Mouse (Mus musculus) left cerebral cortex, adult 8-10 months (tissue): ENCODE results near the gene Prkag1. TPM values are rescaled to one million over a fixed set of nuclear protein-coding genes. Genes with fewer than 3 reads are reported as not detected.

ENCODE experiments used
- DNase-seq, 2 experiments: peaks; one replicate each; pipeline ENCODE4 v3.0.0; 2022; ENCODE audit warnings: low spot score in 2 of 2
- total RNA-seq, 4 experiments: library from RNA; stranded (reverse); gene quantifications; 2 replicates each; pipeline ENCODE4 v1.2.4; 2022

Gene Prkag1
- total RNA-seq, 4 experiments from 2014 or later = 47.4 to 60.9 (median 53.2) TPM

GRCm38 (mm10) chr15:98853161-98853937 lies 22.0 kb upstream of the Prkag1 start:
- no peak for DNase-seq

DNA sequence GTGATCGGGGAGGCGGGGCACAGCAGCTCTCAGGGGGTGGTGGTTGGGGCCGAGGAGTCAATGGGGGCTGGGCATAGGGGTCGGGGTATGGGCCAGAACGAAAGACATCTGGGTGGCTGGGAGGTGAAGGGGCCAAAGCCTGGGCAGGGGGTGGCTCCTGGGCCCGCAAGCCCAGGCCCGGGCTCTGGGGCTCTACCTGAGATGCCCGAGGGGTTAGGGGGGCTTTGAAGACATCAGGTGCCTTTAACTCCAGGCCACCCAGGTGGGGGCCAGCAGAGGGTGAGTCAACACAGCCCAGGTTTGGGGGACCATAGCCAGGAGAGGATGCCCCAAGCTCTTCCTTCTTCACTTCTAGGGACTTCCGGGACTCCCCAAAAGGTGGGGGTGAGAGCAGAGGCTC lies 21.4 kb upstream of the Prkag1 start:
- no peak for DNase-seq

- no peak for DNase-seq
Measured at GRCm38 (mm10) chr15:98852071-98852470, 20.8 kb upstream of the Prkag1 start.

DNA sequence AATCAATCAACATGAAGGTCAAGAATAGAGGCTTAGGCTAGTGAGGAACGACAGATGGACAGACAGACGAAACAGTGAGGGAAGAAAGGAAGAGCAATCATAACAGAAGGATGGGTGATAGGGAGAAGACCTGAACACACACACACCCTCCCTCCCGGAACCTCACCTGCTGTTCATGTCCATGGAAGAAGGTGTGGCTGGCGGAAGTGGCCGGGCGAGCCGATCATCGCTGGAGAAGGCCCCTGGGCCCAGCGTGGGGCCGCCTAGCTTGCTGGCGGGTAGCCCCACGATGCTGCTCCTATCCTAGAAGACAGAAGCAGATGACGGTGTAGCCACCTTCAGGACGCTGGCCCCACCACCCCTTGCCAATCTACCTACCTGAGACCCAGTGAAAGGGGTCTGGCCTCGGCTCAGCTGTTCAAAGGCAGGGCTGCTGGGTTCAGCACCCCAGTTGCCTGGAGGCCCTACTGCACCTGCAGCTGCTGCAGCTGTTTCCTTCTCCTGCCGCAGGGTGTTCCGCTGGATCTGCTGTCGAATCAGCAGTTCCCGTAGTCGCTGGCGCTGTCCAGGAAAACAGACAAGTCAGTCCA lies 20.0 kb upstream of the Prkag1 start:
- DNase-seq = no peak

GRCm38 (mm10) chr15:98850668-98851067 lies 19.3 kb upstream of the Prkag1 start:
- DNase-seq = no peak

DNA sequence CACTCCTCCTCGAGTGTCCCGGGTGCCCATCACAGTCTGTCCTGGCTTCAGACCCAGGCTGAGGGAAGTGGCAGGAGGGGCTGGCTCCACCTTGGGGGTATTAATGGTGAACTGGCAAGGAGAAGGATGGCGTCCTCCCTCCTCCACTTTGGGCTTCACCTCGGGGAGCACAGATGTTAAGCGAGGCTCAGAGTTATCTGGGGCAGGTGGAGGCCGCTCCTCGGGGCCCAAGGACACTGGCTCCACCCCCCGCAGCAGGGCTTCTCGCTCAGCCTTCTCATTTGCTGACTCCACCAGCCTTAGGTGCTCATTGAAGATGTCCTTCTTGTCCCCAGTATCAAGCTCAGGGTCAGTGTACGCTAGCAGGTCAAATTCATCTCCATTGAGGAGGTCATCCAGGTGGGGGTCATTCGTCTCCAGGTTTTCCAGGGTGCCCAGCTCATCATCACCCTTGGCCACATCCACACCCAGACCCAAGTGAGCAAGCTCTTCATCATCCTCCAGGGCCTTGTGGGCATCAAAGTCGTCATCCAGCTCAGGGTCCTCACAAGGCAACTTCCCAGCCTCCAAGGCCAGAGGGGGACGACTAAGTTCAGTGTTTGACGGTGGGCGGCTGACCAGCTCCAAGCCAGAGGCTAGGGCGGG lies 18.8 kb upstream of the Prkag1 start:
- DNase-seq = no peak

- DNase-seq = no peak
Measured at GRCm38 (mm10) chr15:98849165-98849564, 17.8 kb upstream of the Prkag1 start.

DNA sequence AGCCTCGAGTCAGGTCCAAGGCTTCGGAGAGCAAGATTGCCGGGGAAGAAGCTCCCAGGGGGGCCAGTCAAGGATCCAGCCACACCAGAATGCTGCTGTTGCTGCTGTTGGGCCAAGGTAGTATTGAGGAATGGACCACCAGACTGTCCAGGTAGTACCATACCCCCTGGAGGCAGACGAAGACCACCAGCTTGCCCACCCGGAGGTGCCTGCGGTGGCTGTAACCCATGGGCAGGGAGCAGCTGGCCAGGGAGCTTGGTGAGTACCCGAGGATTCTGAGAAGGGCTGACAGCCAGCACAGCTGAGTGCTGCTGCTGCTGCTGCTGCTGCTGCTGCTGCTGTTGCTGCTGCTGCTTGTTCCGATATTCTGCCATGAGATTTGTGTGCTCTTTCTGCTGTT lies 14.8 kb upstream of the Prkag1 start:
- no peak for DNase-seq

DNA sequence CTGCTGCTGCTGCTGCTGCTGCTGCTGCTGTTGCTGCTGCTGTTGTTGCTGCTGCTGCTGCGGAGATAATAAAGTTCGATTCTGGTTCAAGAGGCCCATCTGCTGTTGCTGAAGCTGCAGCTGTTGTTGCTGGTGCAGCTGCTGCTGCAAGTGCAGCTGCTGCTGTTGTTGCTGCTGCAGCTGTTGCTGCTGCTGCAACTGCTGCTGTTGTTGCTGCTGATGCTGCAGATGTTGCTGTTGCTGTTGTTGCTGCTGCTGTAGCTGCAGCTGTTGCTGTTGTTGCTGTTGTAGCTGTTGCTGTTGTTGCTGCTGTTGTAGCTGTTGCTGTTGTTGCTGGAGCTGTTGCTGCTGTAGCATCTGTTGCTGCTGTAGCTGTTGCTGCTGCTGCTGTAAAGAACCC lies 13.8 kb upstream of the Prkag1 start:
- no peak for DNase-seq

DNA sequence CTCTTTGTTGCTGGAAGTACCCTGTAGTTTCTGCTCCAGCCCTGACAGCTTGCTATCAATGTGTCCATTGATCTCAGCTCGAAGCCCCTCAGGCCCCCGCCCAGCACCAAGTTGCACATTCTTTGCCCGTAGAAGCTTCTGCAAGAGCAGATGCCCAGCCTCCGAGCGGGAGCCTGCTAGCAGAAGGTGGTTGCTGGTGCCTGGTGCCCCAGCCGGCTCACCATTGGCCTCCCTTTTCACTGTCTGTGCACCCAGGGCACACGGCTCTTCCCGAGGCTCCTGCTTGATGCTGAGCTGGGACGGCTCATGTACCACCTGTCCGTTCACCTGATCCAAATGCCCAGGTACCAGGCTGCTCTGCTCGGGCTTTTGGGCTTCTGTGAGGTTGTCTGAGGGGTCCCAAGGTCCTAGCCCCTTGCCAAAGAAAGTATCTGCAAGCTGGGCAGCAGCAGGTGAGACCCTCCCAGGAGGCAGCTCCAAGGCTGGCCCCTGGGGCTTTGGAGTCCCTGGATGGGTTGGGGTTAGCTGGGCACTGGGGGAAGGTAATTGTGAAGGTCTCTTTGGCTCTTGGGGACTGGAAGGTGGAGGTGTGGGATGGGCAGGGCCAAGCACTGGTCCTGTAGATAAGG lies 12.4 kb upstream of the Prkag1 start:
- DNase-seq = no peak

DNA sequence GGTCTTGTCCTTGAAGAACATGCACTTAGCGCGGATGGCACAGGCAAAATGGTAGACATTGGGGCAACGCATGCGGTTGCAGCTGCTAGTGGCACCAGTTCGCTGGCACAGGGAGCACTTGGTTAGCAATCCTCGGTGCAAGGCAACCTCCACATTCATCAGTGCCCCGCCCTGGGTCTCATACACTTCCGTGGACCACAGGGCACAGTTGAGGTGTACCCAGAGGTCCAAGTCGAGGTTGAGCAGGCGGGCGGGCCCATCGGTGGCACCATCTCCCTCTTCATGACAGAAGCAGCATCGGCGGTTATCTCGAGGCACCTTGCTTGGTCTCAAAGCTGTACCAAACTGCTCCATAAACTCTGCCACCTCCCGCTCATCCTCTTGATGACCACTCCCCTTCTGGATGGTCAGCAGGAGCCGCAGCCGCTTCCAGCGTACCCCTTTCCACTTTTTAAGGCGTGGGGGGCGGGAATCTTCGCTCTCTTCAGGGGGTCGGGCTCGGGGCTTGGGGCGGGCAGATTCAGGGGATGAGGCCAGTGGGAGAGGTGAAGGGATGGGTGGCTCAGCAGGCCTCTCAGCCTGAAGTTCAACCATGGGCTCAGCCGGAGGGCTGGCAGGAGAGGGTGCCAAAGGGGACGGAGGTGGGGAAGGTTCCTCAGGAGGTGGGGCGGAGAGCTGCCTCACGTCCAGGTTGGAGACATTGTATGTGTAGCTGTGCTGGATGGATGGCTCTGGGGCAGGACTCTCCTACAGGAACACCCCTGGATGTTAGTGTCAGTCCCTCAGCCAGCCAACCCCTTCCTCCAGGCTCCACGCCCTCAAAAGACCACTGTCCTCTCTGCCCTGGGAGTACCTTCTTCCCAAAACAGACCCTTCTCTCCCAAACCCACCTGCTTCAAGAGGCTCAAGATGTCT lies 8.6 kb upstream of the Prkag1 start:
- no peak for DNase-seq

- no peak for DNase-seq
Measured at GRCm38 (mm10) chr15:98839161-98839560, 7.8 kb upstream of the Prkag1 start.

- DNase-seq = no peak
Measured at GRCm38 (mm10) chr15:98837743-98838103, 6.4 kb upstream of the Prkag1 start.

DNA sequence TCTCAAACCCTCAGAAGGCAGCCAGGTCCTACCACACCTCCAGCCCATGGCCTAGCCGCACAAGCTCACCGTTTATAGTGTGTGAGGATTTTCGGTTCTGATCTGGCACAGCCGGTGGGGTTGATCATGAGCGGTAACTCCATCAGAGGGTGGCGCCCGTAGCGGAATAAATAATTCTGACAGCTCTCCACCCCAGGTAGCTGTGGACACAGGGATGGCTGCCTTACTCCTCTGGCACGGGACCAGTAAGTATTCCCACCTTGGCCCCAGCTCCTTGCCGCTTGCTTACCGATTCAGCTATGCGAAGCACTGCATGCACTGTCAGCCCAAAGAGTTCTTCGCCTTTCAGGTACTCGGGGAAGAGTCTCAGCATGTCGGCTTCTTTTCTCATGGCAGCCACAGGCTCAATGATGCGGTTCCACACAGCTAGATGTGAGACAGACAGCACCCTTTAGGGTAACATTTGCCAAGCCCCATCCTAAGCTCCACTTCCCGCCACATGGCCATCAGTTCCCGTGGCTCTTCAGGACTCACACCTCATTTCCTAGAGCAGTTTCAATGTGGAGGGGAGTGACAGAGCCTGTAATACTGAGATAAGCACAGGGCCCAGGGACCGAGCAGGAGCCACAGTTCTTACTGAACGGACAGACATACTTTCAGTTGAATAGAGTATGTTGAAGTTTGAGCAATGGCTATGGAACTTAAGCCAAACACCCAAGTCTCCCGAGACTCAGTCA lies 5.9 kb upstream of the Prkag1 start:
- DNase-seq = no peak

- DNase-seq = no peak
Measured at GRCm38 (mm10) chr15:98835291-98835690, 4.0 kb upstream of the Prkag1 start.

DNA sequence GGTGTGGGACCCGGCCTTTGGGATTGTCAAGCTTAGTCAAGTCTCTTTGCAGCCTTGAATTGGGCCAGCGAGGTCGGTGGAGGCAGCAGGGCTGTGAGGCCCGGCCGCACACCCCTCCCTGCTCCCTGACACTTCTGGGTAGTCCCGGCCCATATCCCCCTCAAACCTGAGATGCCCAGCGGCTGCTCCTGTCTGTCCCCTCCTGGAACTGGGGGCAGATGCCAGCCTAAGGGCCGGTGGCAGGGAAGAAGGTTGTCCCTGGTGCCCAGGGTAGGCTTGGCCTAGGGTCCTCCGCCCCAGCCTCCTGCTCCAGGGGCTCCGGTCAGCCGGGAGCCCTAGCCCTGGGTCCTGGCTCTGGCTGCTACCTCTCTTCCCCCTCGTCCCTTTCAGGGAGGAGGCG lies 2.7 kb upstream of the Prkag1 start:
- DNase-seq = no peak

DNA sequence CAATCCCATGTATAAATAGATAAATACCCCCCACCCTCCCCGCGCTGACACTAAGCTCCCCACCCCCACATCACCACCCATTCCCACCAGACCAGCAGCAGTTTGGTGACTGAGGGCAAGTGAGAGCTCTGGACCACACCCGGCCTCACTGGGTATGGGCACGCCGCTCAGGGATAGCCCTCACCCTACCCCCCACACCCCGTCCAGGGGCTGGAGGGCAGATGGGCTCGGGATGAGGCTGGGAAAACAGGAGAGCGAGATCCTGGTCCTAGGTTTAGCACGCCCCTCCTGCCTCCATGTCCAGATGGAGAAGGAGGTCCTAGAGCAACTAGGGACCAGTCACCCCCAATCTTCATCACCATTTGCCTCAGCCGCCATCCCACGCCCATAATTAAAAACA lies 2.0 kb upstream of the Prkag1 start:
- DNase-seq = no peak

DNA sequence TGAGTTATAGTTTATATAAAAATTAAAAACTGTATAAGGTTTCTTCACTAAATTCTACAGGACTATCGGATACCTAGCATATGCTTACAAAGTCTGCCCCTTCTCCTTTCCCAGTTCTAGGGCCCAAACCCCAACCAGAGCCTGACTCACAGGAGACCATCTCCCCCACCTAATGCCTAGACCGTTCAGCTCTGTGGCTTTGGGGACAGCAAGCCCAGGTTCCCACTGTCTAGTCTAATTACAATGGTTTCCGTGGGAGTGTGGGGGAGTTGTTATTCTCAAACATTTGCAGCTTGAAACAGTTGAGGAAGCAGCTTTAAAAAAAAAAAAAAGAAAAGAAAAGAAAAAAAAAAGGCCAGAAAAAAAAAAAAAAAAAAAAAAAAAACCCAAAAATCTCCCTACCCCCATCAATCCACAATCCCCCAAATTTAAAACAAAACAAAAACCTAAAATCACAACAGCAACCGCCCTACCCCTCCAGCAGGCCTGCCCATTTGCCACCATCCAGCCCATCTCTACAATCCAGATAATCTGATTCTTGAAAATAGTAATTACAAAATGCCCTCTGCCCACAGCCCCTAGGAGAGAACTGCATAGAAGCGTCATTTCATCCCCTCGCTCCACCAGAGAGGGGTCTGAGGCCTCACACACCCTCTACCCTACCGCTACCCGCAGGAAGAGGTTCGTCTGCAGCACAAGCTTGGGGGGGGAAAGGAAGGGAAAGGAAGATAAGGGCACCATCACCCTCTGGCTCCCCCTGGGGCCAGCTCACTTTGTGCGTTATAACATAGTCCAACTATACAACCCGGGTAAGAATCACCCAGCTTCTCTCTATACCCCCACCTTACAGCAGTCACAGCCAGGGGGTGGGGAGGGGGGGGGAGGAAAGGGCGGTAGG lies 1.1 kb upstream of the Prkag1 start:
- DNase-seq = no peak

DNA sequence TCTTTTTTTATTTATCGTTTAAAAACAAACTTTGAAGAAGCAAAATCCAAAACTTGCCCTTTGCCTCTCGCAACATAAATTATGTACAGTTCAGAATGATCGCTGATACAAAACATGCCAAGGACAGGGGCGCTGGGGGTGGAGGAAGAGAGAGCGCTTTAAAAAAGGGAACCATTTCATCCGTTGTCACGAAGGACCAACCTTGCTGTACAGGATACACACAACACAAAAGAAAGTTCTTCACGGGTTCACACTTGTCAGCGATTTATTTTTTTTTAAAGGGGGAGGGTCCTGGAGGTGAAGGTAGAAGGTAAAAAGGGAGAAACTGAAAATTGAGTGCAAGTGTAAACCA lies 339 bp upstream of the Prkag1 start:
- no peak for DNase-seq

GRCm38 (mm10) chr15:98827611-98828011 lies 3.7 kb downstream of the Prkag1 start:
- no peak for DNase-seq
